Mouse (Mus musculus): ENCODE results near the gene AF067061. TPM values are rescaled to one million over a fixed set of nuclear protein-coding genes. Genes with fewer than 3 reads are reported as not detected.

AF067061 gene
- not detected in 2 replicates for polyA plus RNA-seq (2015; fragmentation: Nextera tagmentation; extraction: Ambion mirVana)

DNA sequence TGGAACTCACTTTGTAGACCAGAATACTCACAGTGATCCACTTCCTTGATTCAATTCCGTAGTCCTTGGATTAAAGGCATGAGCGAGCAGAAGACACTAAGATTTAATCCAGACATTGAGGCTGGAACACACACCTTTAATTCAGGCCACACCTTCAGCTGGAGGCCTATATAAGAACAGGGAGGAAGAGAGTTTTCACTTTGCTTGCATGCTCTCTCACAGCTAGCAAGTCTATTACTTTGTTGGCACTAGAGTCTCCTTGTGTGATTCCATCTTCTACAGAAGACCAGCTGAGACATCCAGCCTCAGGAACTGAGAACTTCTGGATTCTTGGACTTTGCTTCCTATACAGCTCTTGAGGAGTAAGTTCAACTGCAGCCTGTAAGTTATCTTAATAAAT is at the start of gene AF067061:
TSS of gene AF067061 (plus strand) at position 245 of the 400 bp plus-strand sequence.

DNA sequence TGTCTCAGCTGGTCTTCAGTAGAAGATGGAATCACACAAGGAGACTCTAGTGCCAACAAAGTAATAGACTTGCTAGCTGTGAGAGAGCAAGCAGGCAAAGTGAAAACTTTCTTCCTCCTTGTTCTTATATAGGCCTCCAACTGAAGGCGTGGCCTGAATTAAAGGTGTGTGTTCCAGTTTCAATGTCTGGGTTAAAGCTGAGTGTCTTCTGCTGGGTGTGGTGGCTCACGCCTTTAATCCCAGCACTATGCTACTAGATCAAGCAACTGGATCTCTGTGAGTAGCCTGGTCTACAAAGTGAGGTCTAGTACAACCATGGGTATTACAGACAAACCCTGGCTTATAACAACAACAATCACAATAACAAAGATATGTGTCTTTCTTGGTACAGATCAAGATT is 47.1 kb upstream of the AF067061 start, which contains the start of gene Gm21762:
TSS of gene Gm21762 (minus strand) at position 101 of the 400 bp plus-strand sequence.

DNA sequence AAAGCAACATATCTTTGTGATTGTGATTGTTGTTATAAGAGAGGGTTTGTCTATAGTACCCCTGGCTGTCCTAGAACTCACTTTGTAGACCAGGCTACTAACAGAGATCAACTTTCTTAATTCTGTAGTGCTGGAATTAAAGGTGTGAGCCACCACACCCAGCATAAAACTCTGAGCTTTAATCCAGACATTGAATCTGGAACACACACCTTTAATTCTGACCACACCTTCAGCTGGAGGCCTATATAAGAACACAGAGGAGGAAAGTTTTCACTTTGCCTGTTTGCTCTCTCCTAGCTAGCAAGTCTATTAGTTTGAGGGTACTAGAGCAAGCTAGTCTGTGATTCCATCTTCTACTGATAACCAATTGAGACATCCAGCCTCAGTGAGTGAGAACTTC is 24.1 kb upstream of the AF067061 start, which contains the start of gene Gm21731:
TSS of gene Gm21731 (plus strand) at position 301 of the 400 bp plus-strand sequence.

DNA sequence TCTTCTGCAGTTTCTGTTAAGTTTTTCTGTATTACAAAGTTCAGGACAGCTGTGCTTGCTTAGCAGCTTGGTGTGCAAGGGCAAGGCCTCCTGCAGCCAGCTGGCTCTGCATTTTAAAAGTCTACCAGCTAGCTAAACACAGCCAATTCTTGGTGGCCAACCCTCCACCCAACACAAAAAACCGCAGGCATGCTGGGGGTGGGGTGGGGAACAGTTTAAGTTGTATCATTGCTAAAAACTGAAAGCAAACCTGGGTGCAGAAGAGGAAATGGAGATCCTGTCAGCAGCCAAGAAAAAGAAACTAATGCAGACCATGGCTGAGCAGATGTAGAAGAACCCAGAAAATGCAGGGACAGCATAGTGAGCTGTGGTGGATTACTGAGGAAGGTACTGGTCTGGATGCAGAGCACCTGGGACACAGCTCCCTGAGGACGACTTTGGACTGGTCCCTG is 37.1 kb downstream of the AF067061 start, which contains the start of gene BC147527:
TSS of gene BC147527 (plus strand) at position 402 of the 452 bp plus-strand sequence.

Other genes starting within 250 kb of the AF067061 start
- not detected in 2 replicates for gene Gm36079, start 236.1 kb upstream of the AF067061 start, polyA plus RNA-seq (2015; fragmentation: Nextera tagmentation; extraction: Ambion mirVana)
- gene Gm21188, start 210.9 kb upstream of the AF067061 start, polyA plus RNA-seq (2015; fragmentation: Nextera tagmentation; extraction: Ambion mirVana): not detected in 2 replicates
- not detected in 2 replicates for gene Gm20767, start 122.9 kb upstream of the AF067061 start, polyA plus RNA-seq (2015; fragmentation: Nextera tagmentation; extraction: Ambion mirVana)
- not detected in 2 replicates for gene Gm21818, start 90.7 kb upstream of the AF067061 start, polyA plus RNA-seq (2015; fragmentation: Nextera tagmentation; extraction: Ambion mirVana)
- not detected in 2 replicates for gene Gm21762, start 47.2 kb upstream of the AF067061 start, polyA plus RNA-seq (2015; fragmentation: Nextera tagmentation; extraction: Ambion mirVana)
- not detected in 2 replicates for gene Gm21731, start 24.0 kb upstream of the AF067061 start, polyA plus RNA-seq (2015; fragmentation: Nextera tagmentation; extraction: Ambion mirVana)
- 0.23 TPM in 1 of 2 replicates, not detected in the other for gene BC147527, start 37.3 kb downstream of the AF067061 start, polyA plus RNA-seq (2015; fragmentation: Nextera tagmentation; extraction: Ambion mirVana)
- not detected in 2 replicates for gene Tcstv3, start 53.8 kb downstream of the AF067061 start, polyA plus RNA-seq (2015; fragmentation: Nextera tagmentation; extraction: Ambion mirVana)